Mouse (Mus musculus): ENCODE data around the gene Dcaf12.

Dcaf12 gene

DNA sequence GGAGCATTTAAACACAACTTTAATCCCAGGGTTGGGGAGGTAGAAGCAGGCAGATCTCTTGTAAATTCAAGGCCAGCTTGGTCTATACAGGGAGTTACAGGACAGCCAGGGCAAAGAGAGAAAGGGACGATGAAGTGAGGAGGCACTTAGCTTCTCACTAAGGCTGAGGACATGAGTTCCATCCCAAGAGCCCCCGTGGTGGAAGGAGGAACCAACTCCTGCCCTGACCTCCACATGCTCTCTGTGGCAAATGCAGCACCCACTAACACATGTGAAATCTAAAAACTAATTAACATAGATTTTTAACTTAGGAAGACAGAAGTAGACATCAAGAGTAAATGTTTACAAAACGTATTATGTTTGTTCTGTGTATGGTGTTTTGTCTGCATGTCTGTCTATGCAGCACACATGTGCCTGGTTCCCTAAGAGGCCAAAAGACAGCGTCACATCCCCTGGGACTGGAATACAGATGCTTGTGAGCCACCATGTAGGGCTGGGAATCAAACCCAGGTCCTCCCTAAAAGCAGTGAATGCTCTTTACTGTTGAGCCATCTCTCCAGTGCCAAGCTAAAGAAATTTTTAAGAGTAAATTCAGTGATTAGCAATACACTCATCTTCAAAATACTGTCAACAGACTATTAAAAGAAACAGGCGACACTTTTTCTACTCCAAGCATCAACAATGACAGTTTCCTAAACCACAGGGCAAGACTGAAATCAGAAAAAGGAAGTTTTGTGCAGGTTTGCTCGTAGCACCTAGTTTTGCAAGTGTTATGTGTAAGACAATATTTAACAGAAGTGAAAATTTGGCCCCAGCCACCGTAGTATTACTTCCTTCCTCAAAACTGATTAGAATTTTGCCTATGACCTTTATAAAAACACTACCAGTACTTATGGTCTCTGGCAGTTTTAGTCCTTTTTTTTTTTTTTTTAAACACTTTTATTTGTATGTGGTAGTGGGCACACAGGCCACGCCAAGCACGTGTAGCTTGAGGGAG is 3.8 kb downstream of the Dcaf12 start:
- no peak for DNase-seq (ENCODE audit: low spot score in 2 of 2)

DNA sequence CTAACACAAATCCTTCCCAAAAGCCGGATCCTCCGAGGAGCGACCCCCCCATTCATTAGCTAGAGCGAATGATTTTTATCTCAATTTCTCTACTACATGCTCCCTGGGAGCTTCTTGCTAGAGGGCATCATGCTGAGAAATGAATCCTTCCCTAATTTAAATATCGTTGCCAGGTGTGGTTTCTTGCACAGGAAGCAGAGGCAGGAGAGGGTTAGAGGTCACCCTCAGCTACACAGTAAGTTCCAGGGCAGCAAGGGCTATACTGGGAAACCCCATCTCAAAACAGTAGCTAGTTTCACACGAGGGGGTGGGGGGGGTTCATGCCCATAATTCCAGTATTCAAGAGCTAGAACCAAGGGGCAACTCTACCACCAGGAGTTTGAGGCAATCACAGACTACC is 7.3 kb downstream of the Dcaf12 start:
- DNase-seq (ENCODE audit: low spot score in 2 of 2) = no peak

DNA sequence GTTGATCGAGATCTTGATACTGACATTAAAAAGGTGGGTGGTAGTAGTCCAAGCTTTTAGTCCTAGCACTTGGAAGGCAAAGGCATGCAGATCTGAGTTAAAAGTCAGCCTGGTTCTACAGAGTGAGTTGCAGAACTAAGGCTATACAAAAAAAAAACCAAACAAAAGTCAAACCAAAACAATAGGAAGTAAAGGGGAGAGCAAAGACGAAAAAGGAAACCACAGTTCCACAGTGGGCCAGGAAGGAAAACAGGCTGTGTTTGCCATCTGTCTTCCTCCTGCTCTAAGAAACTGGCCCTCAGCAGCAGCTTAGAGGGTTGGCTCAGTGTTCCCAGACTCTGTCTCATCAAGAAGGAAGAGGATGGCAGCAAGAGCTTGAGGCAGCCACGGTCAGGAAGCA is 10.4 kb downstream of the Dcaf12 start:
- DNase-seq (ENCODE audit: low spot score in 2 of 2) = no peak

DNA sequence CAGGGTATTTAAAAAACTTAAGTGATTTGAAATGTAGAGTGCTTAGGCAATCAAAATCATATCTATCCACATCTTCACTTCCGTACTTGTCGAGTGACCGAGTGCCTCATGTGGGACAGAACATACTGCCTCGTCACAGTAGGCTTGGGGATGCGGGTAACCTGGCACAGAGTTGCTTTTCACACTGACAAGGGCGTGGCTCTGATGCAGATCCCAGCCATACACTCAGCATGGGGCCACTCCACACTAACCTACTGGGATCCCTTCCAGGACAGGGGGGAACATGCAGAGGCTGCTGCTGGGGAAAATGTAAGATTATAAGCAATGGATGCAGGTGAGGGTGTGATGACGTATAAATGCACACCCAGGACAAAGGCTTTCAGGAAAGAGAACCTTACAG is 11.0 kb downstream of the Dcaf12 start:
- DNase-seq (ENCODE audit: low spot score in 2 of 2) = no peak

DNA sequence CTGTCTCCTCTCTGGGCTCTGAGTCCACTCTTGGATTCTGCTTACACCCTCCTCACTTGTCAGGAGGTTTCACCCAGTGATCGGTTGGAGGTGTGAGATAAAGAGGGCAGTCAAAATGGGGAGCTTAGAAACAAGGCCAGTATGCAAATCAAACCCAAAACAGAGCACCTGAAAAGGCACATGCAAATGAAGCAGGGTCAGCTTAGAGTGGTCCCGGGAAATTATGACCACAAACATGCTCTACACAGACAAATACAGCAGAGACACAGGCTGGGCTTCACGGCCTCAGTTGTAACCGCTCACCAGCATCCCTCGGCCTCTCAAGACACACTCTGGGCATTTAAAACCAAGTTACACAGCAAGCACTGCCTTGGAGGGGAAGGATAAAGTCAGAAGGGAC is 15.7 kb downstream of the Dcaf12 start:
- no peak for DNase-seq (ENCODE audit: low spot score in 2 of 2)

DNA sequence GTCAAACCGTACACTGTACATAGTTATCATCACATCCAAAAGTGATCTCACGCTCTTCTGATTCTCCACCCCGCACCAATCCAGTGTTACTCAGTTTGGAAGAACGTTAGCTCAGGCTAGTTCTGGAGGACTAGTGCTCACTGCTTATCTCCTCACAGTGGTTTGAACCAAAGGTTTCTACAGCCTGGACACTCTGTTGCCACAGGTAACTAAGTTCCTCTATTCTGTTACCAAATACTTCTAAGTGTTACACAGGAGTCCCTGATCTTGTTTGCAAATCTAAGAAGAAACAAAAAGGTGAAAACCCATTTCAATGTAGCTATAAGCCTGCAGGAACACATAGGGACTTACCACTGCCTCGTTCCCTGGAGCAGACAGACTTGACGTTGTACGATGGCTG is 18.7 kb downstream of the Dcaf12 start:
- no peak for DNase-seq (ENCODE audit: low spot score in 2 of 2)

DNA sequence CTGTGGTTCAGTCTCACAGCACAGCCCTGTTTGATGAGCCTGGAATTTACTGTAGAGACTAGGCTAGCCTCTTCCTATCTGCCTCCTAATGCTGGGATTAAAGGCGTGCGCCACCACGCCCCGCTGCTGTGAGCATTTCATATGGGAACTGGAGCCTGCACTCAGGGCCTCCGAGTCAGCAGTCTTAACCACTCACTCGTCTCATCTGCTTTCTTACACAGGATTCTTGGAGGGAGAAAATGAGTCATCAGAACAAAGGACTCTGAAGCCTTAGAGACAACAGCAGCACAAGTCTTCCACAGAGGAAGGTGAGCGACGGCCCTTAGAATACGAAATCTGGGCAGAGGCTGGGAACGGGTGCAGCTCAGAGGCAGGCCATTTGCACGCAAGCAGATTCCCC is 19.2 kb downstream of the Dcaf12 start:
- no peak for DNase-seq (ENCODE audit: low spot score in 2 of 2)

DNA sequence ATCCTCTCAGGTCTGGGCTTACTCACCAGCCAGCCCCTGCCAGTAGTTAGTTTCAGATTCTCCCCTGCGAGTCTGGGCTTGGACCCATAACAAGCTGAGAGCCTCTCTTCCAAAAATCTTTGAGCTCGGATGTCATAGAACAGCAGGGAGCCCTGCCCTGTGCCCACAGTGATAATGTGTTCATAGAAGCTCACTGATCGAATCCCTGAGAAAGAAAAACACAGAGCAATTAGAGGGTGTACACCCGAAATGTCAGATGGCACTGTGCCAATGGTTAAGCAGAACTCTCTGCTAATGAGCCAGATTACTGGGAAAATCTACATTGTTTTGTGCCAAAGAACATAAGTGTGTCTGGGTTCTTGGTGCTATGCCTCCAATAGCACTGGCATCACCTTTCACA is 20.8 kb downstream of the Dcaf12 start:
- no peak for DNase-seq (ENCODE audit: low spot score in 2 of 2)

DNA sequence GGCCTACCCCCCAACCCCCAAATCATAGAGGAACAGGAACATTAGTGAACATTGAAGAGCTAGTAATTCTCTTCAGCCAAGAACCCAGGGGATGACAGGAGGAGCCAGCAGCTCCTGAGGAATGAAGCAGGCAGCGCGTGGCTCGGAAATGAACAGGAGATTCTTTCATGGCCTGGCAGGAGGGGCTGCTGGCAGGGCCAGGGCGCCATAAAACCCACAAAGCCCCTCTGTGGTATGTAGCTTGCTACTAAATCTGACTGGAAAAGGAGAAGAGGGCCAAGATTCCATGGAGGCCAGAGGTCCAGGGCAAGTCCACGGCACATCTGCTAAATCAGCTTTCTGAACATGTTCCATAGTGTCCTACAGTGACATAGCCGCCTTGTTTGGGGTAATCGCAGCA is 24.9 kb downstream of the Dcaf12 start:
- no peak for DNase-seq (ENCODE audit: low spot score in 2 of 2)

DNA sequence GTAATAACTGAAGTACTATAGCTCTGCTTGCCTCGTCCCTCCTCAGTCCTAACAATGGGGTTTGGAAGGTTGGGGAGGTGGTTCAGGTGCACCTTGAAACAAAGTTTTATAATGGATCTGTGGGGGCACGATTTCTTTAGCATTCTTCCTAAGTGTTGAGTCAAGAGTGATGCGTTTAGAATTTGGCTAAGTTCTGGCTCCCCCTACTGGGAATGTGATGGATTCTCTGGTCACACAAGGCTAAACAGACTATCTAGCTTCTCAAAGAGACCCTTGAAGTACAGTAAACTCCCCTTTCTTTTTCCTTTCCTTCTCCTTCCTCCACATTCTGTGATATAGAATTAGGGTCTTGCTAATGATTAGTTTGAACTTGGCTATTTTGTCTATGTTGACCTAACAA is 28.3 kb downstream of the Dcaf12 start:
- no peak for DNase-seq (ENCODE audit: low spot score in 2 of 2)

DNA sequence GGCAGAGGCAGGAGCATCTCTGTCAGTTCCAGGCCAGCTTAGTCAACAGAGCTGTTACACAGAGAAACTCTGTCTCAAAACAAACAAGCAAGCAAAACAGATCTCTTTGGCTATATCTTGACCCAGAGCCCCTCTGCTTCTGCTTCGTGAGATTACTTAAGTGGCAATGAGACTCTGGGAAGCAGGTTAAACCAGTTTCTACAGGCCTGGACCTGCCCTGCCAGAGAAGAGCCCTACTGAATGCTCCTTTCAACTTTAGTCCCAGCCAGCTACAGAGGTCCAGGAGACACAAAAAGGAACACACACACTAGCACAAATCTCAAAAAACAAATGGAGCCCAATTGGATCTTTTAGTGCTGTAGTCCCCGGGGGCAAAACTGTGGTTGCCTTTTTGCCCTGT is 30.6 kb downstream of the Dcaf12 start:
- DNase-seq (ENCODE audit: low spot score in 2 of 2) = no peak

DNA sequence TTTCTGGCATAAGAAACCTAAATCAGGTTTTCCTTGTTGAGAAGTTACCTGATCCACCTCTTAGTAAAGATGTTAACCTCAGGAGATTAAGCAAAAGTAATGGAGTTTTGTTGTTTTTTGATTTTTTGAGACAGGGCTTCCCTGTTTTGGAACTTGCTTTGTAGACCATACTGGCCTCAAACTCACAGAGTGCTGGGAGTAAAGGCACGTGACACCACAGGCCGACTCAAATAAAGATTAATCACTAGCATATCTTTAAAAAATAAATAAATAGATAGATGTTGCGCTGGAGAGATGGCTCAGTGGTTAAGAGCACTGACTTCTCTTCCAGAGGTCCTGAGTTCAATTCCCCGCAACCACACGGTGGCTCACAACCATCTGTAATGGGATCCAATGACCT is 38.8 kb downstream of the Dcaf12 start:
- no peak for DNase-seq (ENCODE audit: low spot score in 2 of 2)

DNA sequence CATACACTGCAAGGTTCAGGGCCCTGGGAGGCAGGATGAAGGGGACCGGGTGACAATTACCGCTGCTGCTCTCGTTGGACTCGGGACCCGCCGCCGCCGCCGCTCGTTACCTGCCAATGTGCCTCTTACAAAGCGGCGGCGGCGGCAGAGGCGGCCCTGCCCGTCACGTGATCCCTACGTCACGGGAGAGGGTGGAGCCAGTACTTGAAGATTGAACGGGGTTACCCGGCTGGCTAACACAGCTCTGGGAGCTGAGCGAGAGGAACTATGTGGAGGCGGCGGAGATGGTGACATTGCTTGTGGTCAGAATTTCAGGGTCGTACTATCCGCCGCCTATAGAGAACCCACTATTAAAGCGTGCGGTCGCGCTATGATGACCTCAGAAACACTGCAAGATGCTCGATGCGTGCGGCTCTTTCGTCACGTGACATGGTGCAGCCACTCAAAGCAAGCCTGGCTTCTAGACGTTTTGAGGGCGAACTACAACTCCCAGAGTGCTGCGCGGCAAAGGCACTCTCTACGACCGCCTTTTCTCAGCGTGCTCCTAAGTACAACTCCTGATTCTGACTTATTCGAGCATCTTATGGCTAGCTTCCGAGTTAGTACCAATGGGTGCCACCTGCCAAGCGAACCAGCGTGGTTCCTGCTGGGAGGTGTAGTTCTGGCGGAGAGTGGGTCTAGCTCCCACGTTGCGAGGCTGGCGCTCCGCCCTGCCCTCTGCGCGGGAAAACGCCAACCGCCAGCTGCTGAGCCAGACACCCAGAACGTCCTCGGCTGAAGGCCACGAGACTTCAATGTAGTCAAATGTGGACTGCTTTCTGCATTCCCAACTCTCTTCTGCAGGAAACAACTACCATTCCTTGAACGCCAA is 39.5 kb downstream of the Dcaf12 start, which contains the start of gene Ubap2:
Gene Ubap2, minus strand, starts transcription at position 165 of the 871 bp plus-strand sequence.
- DNase-seq (ENCODE audit: low spot score in 2 of 2) = peak; percentile 92 to 96

DNA sequence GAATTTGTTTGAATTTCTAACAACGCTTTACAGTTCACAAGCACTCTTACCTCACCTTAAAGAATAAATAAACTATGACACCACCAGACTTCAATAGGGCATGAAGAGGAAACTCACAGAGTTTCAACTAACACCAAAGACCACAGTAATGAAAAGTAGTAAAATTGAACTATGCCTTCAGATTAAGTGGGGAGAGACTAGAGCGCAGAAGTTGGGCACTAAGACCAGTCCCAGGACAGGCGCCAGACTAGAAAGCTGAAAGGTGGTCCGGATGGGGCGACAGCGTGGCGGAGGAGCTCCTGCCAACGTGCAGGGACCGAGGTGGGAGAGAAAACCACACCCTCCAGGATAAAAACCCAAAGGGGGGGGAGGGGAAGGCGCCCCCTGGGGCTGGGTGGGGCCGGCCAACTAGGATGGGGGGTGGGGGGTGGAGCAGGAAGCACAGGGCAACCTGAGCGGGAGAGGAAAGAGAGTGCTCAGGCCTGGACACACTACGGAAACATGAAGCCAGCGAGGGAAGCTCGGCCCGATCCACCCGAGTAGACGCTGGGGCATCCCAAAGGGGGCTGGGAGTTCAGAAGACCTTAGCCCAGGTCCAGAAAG is 40.2 kb downstream of the Dcaf12 start:
- DNase-seq (ENCODE audit: low spot score in 2 of 2) = no peak

DNA sequence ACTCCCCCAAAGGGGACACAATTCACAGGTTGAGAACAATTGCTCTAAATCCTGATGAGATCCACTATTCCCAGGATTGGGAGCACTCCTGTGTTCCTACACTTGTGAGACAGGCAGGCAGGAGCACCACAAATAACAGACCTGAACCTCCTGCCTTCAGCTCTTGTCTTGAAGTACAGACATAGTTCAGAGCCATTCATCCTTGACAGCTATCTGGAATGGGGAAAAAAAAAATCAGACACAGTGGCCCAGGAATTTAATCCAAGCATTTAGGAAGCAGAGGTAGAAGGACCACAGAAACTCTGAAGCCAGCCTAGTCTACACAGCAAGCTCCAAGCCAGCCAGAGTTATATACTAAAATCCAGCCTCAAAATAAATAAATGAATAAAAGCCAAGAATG is 46.6 kb downstream of the Dcaf12 start:
- DNase-seq (ENCODE audit: low spot score in 2 of 2) = no peak

DNA sequence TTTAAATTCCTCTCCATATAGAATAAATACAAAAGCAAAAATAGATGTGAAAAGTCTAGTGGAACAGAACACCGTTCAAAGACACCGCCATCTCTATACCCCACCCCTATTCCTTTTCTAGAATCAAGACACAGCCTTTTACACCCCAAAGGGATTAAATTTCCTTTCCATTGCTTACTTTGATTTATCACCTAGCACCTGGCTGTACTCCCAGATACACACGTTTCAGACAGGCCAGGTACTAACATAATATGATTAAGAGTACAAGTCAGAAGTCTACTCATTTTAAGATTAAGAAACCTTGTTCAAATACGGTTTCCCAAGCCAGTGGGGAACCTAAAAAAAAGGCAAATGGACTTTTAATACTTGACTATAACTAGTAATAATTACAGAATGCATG is 48.3 kb downstream of the Dcaf12 start:
- DNase-seq (ENCODE audit: low spot score in 2 of 2) = no peak

DNA sequence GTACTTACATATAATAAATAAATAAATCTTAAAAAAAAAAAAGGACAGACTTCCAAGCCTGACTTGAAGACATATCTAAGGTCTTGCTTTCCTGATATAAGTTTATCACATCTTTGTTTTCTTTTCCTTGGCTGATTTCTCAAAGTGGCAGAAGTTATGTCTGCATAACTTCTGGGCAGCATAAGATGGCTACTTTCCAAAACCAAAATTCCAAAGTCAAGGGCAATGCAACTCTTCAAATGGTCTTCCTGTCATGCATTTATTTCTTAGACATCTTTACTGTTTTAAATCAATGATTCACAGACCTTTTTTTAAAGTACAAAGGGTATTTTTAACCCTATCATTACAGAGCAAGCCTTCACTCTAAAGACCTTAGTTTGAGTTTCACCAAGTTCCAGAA is 54.0 kb downstream of the Dcaf12 start:
- DNase-seq (ENCODE audit: low spot score in 2 of 2) = no peak

DNA sequence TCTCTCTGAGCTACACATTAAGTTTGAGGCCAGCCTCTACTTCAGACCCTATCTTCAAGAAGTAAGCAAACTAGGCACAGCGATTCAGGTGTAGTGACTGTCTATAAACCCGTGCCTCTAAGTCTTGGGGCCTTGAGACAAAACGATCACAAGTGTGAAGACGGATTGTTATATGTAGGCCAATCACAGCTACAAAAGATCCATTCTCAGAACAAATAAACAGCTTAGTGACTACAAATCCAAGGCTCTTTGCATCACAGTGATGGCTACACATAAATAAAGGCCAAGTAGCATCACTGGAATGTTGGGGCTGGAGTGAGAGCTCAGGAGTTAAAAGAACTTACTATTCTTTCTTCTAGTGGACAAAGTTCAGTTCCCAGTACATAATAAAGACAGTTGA is 55.7 kb downstream of the Dcaf12 start:
- DNase-seq (ENCODE audit: low spot score in 2 of 2) = no peak

DNA sequence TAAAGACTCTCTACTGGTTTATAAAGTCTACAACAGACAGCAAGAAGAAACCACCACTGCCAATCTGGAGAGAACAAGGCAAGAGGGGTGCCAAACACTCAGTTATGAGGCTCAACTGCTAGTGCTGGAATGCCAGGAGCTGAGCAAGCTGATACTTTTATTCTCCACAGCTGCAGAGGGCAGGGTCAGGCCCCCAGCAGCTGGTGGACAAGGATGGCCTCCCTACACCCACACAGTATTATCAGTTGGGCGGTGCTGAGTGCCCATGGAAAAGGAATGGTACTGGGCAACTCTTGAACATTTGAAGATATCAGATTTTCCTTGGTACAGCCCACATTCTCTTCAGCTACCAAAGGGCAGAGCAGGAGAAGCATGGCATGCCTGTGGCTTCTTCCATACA is 56.9 kb downstream of the Dcaf12 start:
- no peak for DNase-seq (ENCODE audit: low spot score in 2 of 2)

DNA sequence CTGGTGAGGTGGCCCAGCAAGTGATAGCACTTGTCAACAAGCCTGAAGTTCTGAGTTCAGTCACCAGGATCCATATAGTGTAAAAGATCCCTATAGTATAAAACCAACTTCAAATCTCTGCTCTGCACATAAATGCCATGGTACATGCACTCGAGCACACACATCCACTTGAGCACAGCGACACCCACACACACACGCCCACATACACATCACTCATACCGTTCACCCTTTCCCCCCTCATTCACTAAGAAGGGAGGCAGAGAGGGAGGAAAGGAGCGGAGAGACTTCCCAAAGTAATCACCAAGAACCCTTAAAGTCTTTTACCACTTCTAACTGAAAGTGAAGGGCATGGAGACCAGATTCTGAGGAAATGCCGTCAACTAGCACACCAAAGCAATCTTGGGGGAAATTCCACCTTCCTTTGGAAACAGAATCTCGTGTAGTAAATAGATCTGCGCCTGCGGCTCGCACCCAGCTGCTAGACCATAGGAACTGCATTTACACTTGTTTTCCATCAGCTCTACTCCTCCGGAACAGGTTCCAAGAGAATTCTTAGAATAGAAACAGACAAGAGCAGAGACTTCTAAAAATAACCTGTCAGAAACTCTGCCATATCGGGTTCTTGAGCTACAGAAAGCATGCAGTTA is 59.0 kb downstream of the Dcaf12 start:
- DNase-seq (ENCODE audit: low spot score in 2 of 2) = no peak

DNA sequence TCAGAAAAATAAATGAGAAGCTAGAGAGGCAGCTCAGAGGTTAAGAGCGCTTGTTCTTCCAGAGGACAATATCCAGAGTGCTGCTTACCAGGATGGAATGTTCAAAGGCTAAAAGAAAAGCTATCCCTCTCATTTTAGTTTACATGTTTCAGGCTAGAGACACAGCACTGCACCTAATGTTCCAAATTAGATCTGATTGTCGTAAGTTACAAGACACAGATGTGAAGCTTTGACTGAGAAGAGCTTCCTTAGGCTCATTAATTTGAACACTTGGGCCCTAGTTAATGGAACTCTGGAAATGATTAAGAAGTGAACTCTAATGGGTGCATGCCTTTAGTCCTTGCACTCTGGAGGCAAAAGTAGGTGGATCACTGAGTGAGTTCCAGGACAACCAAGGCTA is 60.9 kb downstream of the Dcaf12 start:
- DNase-seq (ENCODE audit: low spot score in 2 of 2) = no peak

DNA sequence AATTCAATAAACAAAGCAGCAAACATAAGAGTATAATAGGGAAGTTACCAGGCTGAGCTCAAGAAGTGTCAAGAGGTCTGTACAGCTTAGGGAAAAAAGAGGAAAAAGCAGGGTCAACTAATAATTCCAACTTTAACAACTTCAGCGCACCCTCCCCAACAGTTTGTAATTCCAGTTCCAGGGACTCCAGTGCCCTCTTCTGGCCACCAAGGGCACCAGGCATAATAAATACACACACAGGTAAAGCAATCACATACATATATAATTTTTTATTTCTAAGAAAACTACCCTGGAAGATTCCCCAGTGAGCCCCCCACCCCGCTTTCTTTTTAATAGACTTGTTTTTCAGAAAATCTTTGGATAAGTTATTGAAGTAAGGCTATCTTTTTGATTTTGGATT is 69.3 kb downstream of the Dcaf12 start:
- no peak for DNase-seq (ENCODE audit: low spot score in 2 of 2)
